Mouse (Mus musculus) gonadal fat pad, adult 2 months (tissue): ENCODE measurements around the gene Aanat. TPM values are rescaled to one million over a fixed set of nuclear protein-coding genes. Genes with fewer than 3 reads are reported as not detected.

Source experiments
- DNase-seq: peaks from one replicate; pipeline ENCODE4 v3.0.0-alpha.2; 2012; ENCODE audit warnings: low read depth
- polyA plus RNA-seq: library from polyadenylated mRNA; depleted of rRNA; stranded (reverse); fragments of >200 nt; gene quantifications from 2 replicates; pipeline ENCODE4 v1.2.3, GENCODE M21; 2012; rRNA removed

Aanat gene
- polyA plus RNA-seq, result 0.36 TPM in 1 of 2 replicates, not detected in the other

- no peak for DNase-seq
Observed at GRCm38 (mm10) chr11:116586310-116586709, at the start of gene Aanat. Gene Aanat, plus strand, starts transcription at chr11:116586432.

- DNase-seq, result no peak
Observed at GRCm38 (mm10) chr11:116536685-116537084, 49.5 kb upstream of the Aanat start.

- DNase-seq, result no peak
Observed at GRCm38 (mm10) chr11:116537388-116537787, 48.8 kb upstream of the Aanat start.

- DNase-seq, result no peak
Observed at GRCm38 (mm10) chr11:116538142-116538735, 48.0 kb upstream of the Aanat start.

- no peak for DNase-seq
Observed at GRCm38 (mm10) chr11:116541183-116541582, 45.0 kb upstream of the Aanat start.

GRCm38 (mm10) chr11:116543110-116543509 is 43.1 kb upstream of the Aanat start:
- no peak for DNase-seq

GRCm38 (mm10) chr11:116547296-116548060 is 38.8 kb upstream of the Aanat start:
- DNase-seq, result no peak

GRCm38 (mm10) chr11:116548780-116549179 is 37.5 kb upstream of the Aanat start:
- DNase-seq, result no peak

GRCm38 (mm10) chr11:116549273-116550038 is 36.8 kb upstream of the Aanat start:
- DNase-seq, result no peak

GRCm38 (mm10) chr11:116550748-116551147 is 35.5 kb upstream of the Aanat start:
- no peak for DNase-seq

- DNase-seq, result no peak
Observed at GRCm38 (mm10) chr11:116552194-116552593, 34.0 kb upstream of the Aanat start.

GRCm38 (mm10) chr11:116554171-116554878 is 31.9 kb upstream of the Aanat start:
- DNase-seq, result no peak

GRCm38 (mm10) chr11:116555572-116555971 is 30.7 kb upstream of the Aanat start:
- DNase-seq, result no peak

GRCm38 (mm10) chr11:116556308-116556707 is 29.9 kb upstream of the Aanat start:
- DNase-seq, result no peak

- no peak for DNase-seq
Observed at GRCm38 (mm10) chr11:116565283-116566041, 20.8 kb upstream of the Aanat start.

GRCm38 (mm10) chr11:116567531-116567930 is 18.7 kb upstream of the Aanat start:
- DNase-seq, result no peak

GRCm38 (mm10) chr11:116570821-116571220 is 15.4 kb upstream of the Aanat start:
- no peak for DNase-seq

GRCm38 (mm10) chr11:116571767-116572679 is 14.2 kb upstream of the Aanat start:
- no peak for DNase-seq

GRCm38 (mm10) chr11:116572756-116573543 is 13.3 kb upstream of the Aanat start:
- no peak for DNase-seq
